Mouse (Mus musculus) spleen, adult 2 months (tissue): ENCODE results near the gene Gm44502. TPM values are rescaled to one million over a fixed set of nuclear protein-coding genes. Genes with fewer than 3 reads are reported as not detected.

Experiments
- DNase-seq, 2 experiments: peaks; one replicate each; pipeline versions ENCODE4 v3.0.0 to v3.0.0-alpha.2; 2012 to 2021; ENCODE audit warnings: low spot score in 2 of 2, low read depth in 1 of 2
- H3K27ac ChIP-seq: fragments of 200-500 bp; 2 replicates; pipeline ENCODE4 v1.5.1; 2012; ENCODE audit warnings: low read length, inconsistent platforms; ENCODE audit not compliant: insufficient read depth
- H3K27me3 ChIP-seq: fragments of 200-500 bp; 2 replicates; pipeline ENCODE4 v1.6.1; 2012; ENCODE audit warnings: mild to moderate bottlenecking, moderate library complexity, low read length, inconsistent platforms; ENCODE audit not compliant: control insufficient read depth, insufficient read depth
- H3K36me3 ChIP-seq: fragments of 200-500 bp; 2 replicates; pipeline ENCODE4 v1.6.1; 2012; ENCODE audit warnings: mild to moderate bottlenecking, low read length, inconsistent platforms; ENCODE audit not compliant: control insufficient read depth, insufficient read depth
- H3K4me1 ChIP-seq: fragments of 200-500 bp; 2 replicates; pipeline ENCODE4 v1.6.1; 2011; ENCODE audit warnings: inconsistent platforms; ENCODE audit not compliant: control insufficient read depth, insufficient read depth, insufficient read length
- H3K4me3 ChIP-seq: fragments of 200-500 bp; 2 replicates; pipeline ENCODE4 v1.5.1; 2011; ENCODE audit warnings: mild to moderate bottlenecking, inconsistent platforms; ENCODE audit not compliant: insufficient read depth, insufficient read length; ENCODE audit errors: extremely low read depth
- CTCF ChIP-seq: fragments of 200-500 bp; IDR thresholded peaks from 2 replicates; pipeline ENCODE4 v1.5.1; 2011; ENCODE audit warnings: mild to moderate bottlenecking, inconsistent platforms; ENCODE audit not compliant: insufficient read depth, insufficient read length, insufficient replicate concordance; ENCODE audit errors: extremely low read depth
- POLR2A ChIP-seq: fragments of 200-500 bp; IDR thresholded peaks from 2 replicates; pipeline ENCODE4 v1.6.1; 2011; ENCODE audit warnings: low read depth, low read length, inconsistent platforms
- WGBS: fragments of 180-500 bp; shearing (Covaris S2); methylation state at CpG from one replicate; pipeline ENCODE4 v1.1.7; 2018; 5-methylcytosine and 5-hydroxymethylcytosine counted together
- polyA plus RNA-seq: library from polyadenylated mRNA; depleted of rRNA; stranded (reverse); fragments of >200 nt; gene quantifications from 2 replicates; pipeline ENCODE4 v1.2.3, GENCODE M21; 2012

Gm44502 gene
- polyA plus RNA-seq, 1 experiment, result 2.0 TPM

GRCm38 (mm10) chr15:89454857-89455256 is 25.4 kb upstream of the Gm44502 start:
- H3K4me1 ChIP-seq, result peaks cover 13% of the 10 kb centered on the region
- H3K36me3 ChIP-seq, result no peaks in the 10 kb centered on the region
- H3K27me3 ChIP-seq, result peaks cover 9% of the 10 kb centered on the region
- no peak overlapping the region for H3K27ac ChIP-seq
- WGBS, result 42% methylated on average over 4 of the region's 6 CpGs
- TF ChIP-seq CTCF, result no peak
- TF ChIP-seq POLR2A, result no peak
- H3K4me3 ChIP-seq, result no peak overlapping the region
- DNase-seq, result no peak

GRCm38 (mm10) chr15:89453865-89454478 is 24.5 kb upstream of the Gm44502 start, which contains the start of gene Mapk8ip2:
Mapk8ip2 (plus strand) TSS chr15:89453913.
- 6% methylated on average over 53 of the region's 53 CpGs for WGBS
- H3K4me3 ChIP-seq, result no peak within 1 kb of the TSS
- TF ChIP-seq POLR2A (no peak), CTCF (no peak)

GRCm38 (mm10) chr15:89452906-89453864 is 23.7 kb upstream of the Gm44502 start:
- H3K27me3 ChIP-seq, result peaks cover 9% of the 10 kb centered on the region
- H3K36me3 ChIP-seq, result no peaks in the 10 kb centered on the region
- no peak overlapping the region for H3K27ac ChIP-seq
- DNase-seq, result peak in 1 of 2 experiments; percentile 30
- no peak overlapping the region for H3K4me3 ChIP-seq
- 6% methylated on average over 24 of the region's 24 CpGs for WGBS
- TF ChIP-seq CTCF, result no peak
- no peak for TF ChIP-seq POLR2A
- peaks cover 7% of the 10 kb centered on the region for H3K4me1 ChIP-seq

More at GRCm38 (mm10) chr15:89453865-89454478, 24.5 kb upstream of the Gm44502 start, which contains the start of gene Mapk8ip2:
- Histone ChIP-seq H3K36me3 (no peaks in the 10 kb centered on the region), H3K27ac (no peak within 1 kb of the TSS), H3K27me3 (peaks cover 9% of the 10 kb centered on the region), H3K4me1 (peaks cover 11% of the 10 kb centered on the region)
- no peak for DNase-seq

- no peak for TF ChIP-seq CTCF
- TF ChIP-seq POLR2A, result no peak
- H3K4me3 ChIP-seq, result no peak overlapping the region
- no peak for DNase-seq
- H3K27me3 ChIP-seq, result no peaks in the 10 kb centered on the region
- 58% methylated on average over 8 of the region's 8 CpGs for WGBS
- H3K27ac ChIP-seq, result no peak overlapping the region
- H3K36me3 ChIP-seq, result no peaks in the 10 kb centered on the region
- H3K4me1 ChIP-seq, result no peaks in the 10 kb centered on the region
These were observed 13.1 kb upstream of the Gm44502 start for GRCm38 (mm10) chr15:89442486-89443070.

- Histone ChIP-seq H3K27me3 (no peaks in the 10 kb centered on the region), H3K36me3 (no peaks in the 10 kb centered on the region; the same call in 1 of the 2 replicates), H3K4me3 (no peak overlapping the region), H3K27ac (no peak overlapping the region), H3K4me1 (peaks cover under 1% of the 10 kb centered on the region; the same call in 1 of the 2 replicates)
- no peak for DNase-seq
- WGBS, result 88% methylated on average over 5 of the region's 5 CpGs
- TF ChIP-seq POLR2A (no peak), CTCF (no peak)
These were observed 6.4 kb upstream of the Gm44502 start for GRCm38 (mm10) chr15:89435878-89436277.

GRCm38 (mm10) chr15:89434136-89434535 is 4.6 kb upstream of the Gm44502 start:
- DNase-seq, result no peak
- H3K27me3 ChIP-seq, result no peaks in the 10 kb centered on the region
- peaks cover 3% of the 10 kb centered on the region; the same call in 1 of the 2 replicates for H3K4me1 ChIP-seq
- 89% methylated on average over 3 of the region's 3 CpGs for WGBS
- H3K4me3 ChIP-seq, result no peak overlapping the region
- no peaks in the 10 kb centered on the region; the same call in 1 of the 2 replicates for H3K36me3 ChIP-seq
- no peak overlapping the region for H3K27ac ChIP-seq
- TF ChIP-seq POLR2A, result no peak
- no peak for TF ChIP-seq CTCF

GRCm38 (mm10) chr15:89432946-89433345 is 3.5 kb upstream of the Gm44502 start:
- no peak overlapping the region for H3K27ac ChIP-seq
- no peak for TF ChIP-seq POLR2A
- no peak for TF ChIP-seq CTCF
- peaks cover 7% of the 10 kb centered on the region for H3K4me1 ChIP-seq
- 86% methylated on average over 4 of the region's 4 CpGs for WGBS
- H3K27me3 ChIP-seq, result no peaks in the 10 kb centered on the region
- DNase-seq, result no peak
- no peaks in the 10 kb centered on the region; the same call in 1 of the 2 replicates for H3K36me3 ChIP-seq
- no peak overlapping the region for H3K4me3 ChIP-seq
